Mouse (Mus musculus): ENCODE data around the gene Olfr272.

- TF ChIP-seq CTCF (conservative IDR thresholded peaks at IDR 0.05; ENCODE audit: low read length) (no peak), POU5F1 (IDR thresholded peaks at IDR 0.05; ENCODE audit: borderline replicate concordance, low read length) (no peak)
Measured at GRCm38 (mm10) chr4:52946665-52947064, 27.7 kb upstream of the Olfr272 start.

Measured in E14TG2a.4 (cell line).